Mouse (Mus musculus) heart, embryonic 13.5 days (tissue): Measurements from ENCODE around the gene Eloa. TPM values are rescaled to one million over a fixed set of nuclear protein-coding genes. Genes with fewer than 3 reads are reported as not detected.

Experiments used
- polyA plus RNA-seq: library from polyadenylated mRNA; unstranded; fragments of >200 nt; fragmentation: Nextera tagmentation; extraction: Ambion mirVana; gene quantifications from 2 replicates; pipeline ENCODE4 v1.2.1, GENCODE M21; 2015

Gene Eloa
- polyA plus RNA-seq, 1 experiment from 2014 or later = 28.5 TPM

Other genes with a start within 250 kb of the Eloa start
- gene Srsf10, start 166.0 kb downstream of the Eloa start, polyA plus RNA-seq = 130 and 140 TPM in 2 replicates
- gene Pnrc2, start 147.9 kb downstream of the Eloa start, polyA plus RNA-seq = 114 and 125 TPM in 2 replicates
- gene Cnr2, start 126.4 kb downstream of the Eloa start, polyA plus RNA-seq = 0.29 and 0.36 TPM in 2 replicates
- 46.0 and 47.9 TPM in 2 replicates for gene Fuca1, start 101.0 kb downstream of the Eloa start, polyA plus RNA-seq
- 73.0 and 81.6 TPM in 2 replicates for gene Hmgcl, start 75.3 kb downstream of the Eloa start, polyA plus RNA-seq
- gene Gale, start 58.0 kb downstream of the Eloa start, polyA plus RNA-seq = 23.6 and 28.7 TPM in 2 replicates
- 65.5 and 75.4 TPM in 2 replicates for gene Lypla2, start 49.1 kb downstream of the Eloa start, polyA plus RNA-seq
- 39.2 and 42.0 TPM in 2 replicates for gene Pithd1, start 34.5 kb downstream of the Eloa start, polyA plus RNA-seq
- 270 and 324 TPM in 2 replicates for gene Rpl11, start 31.7 kb upstream of the Eloa start, polyA plus RNA-seq
- 288 and 305 TPM in 2 replicates for gene Id3, start 121.7 kb upstream of the Eloa start, polyA plus RNA-seq
- gene E2f2, start 150.6 kb upstream of the Eloa start, polyA plus RNA-seq = 6.2 and 6.6 TPM in 2 replicates
- gene Asap3, start 184.6 kb upstream of the Eloa start, polyA plus RNA-seq = 2.6 and 3.4 TPM in 2 replicates
- gene Tcea3, start 226.0 kb upstream of the Eloa start, polyA plus RNA-seq = 58.8 and 62.7 TPM in 2 replicates